Mouse (Mus musculus) megakaryocyte progenitor cell, adult 5-6 weeks (primary cell): ENCODE data around the gene Slc24a5. TPM values are rescaled to one million over a fixed set of nuclear protein-coding genes. Genes with fewer than 3 reads are reported as not detected.
A peak's percentile ranks its signal among the peaks of the same experiment; 100 is the strongest.

Source experiments
- ATAC-seq: replicated peaks from 2 replicates; pipeline ENCODE4 v1.8.0; 2016; ENCODE audit warnings: mild to moderate bottlenecking, moderate TSS enrichment, inconsistent platforms; ENCODE audit not compliant: poor library complexity
- total RNA-seq, 2 experiments: library from RNA; stranded (forward) in 1 of 2; stranded (reverse) in 1 of 2; fragments of 157-497, 149-512 nt in 1 of 2; fragments of 200-1000 nt in 1 of 2; gene quantifications; 2 replicates each; pipeline versions ENCODE4 v1.2.3 to v1.2.4; 2015 to 2017

Slc24a5 gene
- total RNA-seq, 2 experiments from 2014 or later: 0.32 to 0.50 TPM

DNA sequence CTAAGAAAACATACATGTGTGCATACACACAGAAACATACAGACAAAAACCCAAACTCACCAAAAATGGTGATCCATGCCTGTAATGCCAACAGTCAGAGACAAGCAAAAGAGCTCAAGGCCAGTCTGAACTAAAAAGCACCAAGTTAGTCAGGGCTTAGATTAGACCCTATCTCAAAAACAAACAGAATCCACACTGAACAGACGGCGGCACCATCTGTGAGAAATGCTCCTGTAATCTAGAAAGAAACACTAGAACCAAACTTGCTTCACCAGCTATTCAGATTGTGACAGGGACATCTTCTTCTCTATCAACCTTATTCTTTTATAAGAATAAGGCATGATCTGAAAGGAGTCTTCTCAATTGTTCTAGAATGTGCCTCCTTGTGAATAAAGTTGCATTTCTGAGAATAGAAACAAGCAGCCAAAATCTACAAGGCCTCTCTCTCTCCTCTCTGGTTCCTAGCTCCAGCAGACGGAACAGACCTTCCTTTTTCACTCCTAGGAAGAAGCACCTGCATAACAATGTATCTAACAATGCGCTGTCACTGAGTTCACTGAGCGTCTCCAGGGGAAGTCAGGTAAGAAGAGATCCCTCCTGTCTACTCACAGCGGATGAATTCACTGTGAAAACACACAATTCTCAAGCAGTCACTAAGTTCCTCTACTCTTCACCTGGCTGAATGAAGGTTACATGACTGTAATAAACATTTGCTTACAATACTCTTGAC is 51.6 kb downstream of the Slc24a5 start:
- ATAC-seq: no peak

DNA sequence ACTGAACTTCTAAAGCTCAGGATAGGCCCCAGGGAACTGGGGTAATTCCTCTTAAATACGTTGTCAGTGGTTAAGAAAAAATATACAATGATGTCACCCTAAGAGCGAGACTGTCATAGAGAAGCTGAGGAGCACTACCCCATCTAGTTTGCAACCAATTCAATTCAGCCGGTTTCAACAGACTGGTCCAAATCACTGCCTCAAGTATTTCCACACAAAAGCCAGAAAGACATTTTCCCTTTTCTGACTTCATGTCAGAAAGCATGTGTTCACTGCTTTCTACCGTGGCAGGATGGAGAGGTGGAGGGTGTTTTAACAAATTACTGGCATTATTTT is 54.3 kb downstream of the Slc24a5 start:
- peak; percentile 10; the same call in 1 of the 2 replicates for ATAC-seq

DNA sequence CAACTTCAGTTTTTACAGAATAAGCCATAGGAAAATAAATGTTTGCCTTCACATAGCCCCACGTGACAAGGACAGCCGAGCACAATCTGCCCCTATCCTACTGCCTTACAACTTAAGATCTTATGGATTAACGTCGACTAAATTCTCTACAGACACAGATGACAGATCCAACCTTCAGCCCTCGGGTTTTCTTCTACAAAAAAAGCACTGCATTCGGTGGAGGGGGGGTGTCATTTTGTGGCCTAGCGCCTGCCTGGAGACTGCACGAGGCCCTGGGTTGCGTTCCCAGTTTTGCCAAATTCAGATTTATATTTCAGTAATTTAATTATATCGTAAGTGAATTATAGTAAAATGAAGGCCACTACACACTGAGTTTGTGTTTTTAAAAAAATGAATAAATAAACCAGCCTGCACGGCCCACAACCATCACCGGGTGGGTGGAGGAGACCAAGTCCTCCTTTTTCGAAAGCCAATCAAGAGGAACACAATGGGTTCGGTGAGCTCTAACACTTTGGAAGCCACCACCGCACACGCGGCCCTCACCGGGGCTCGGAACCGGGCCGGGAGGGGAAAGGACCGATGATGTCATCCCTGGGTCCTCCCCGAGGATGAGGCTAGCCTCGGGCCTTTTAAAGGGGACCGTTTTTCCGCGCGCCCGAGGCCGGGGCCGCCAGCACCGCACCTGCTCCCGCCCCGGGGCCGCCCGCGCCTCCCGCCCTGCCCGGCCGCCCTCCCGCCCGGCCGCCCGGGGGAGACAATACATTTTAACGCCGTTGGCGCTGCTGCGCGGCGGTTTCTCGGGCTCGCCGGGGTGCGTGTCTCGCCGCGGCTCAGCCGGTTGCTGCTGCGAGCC is 54.9 kb downstream of the Slc24a5 start:
- ATAC-seq: peak; percentile 35

DNA sequence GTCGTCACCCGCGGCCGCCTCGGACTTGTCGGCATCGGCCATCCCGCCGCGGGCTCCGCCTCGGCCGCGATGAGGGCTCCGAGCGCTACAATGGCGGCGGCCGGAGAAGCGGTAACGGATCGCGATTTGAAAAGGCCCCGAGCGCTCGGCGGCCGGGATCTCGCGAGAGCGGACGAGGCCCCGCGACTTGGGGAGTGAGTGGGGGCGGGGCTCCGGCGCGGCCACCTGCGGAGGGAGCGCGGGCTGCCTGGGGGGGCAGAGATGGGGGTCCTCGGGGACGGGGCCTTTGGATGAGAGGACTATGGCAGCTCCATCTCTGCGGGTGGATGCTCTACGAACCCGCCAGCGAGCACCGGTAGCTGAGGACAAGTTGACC is 55.5 kb downstream of the Slc24a5 start, which contains the start of gene Myef2:
Myef2 (minus strand) TSS at position 185 of the 376 bp plus-strand sequence.
- ATAC-seq: peak; percentile 87

DNA sequence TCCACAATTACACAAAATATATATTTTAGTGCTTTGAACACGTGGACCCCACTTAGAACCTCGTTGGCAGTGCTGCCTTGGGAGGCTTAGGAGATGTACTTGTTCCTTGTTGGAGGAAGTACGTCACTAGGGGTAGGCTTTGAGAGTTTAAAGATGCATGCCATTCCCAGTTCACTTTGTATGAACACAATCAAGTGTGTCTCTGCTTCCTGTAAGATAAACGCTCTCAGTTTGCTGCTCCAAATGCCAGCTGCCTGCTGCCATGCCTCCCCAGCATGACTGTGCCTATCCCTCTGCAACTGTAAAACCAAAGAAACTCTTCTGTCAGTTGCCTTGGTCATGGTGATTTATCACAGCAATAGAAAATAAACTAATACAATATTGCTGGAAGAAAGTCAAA is 57.9 kb downstream of the Slc24a5 start:
- peak; percentile 10; the same call in 1 of the 2 replicates for ATAC-seq

DNA sequence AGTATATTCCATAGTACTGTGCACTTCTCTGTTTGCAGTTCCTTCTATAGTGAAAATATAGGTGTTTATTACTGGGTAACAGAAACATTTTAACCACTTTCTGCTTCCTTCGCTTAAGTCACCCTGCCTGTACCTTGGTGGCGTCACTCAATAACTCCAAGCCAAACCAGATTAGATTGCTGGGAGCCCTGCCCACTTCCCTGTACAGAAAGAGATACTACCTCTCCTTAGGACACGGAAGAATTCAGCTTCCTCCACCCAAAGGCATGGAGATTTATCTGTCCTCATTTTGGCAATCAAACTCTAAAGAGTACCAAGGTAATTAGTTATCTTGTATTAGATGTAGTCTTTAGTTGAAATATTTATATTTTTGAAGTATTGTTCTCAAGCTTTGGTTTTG is 58.9 kb downstream of the Slc24a5 start:
- ATAC-seq: no peak

DNA sequence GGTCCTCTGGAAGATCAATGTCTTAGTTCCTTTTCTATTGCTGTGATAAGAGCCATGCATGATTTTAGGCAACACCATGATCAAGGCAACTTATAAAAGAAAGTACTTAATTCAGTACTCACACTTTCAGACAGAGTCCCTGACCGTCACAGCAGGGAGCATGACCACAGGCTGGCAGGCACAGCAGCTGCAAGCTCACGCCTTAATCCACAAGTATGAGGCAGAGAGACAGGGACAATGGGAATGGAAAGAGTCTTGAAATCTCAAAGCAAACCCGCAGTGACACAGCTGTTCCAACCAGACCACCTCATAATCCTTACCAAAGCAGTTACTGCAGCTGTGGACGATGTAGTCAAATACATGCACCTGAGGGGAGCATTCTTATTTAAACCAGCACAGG is 66.2 kb downstream of the Slc24a5 start:
- no peak for ATAC-seq

DNA sequence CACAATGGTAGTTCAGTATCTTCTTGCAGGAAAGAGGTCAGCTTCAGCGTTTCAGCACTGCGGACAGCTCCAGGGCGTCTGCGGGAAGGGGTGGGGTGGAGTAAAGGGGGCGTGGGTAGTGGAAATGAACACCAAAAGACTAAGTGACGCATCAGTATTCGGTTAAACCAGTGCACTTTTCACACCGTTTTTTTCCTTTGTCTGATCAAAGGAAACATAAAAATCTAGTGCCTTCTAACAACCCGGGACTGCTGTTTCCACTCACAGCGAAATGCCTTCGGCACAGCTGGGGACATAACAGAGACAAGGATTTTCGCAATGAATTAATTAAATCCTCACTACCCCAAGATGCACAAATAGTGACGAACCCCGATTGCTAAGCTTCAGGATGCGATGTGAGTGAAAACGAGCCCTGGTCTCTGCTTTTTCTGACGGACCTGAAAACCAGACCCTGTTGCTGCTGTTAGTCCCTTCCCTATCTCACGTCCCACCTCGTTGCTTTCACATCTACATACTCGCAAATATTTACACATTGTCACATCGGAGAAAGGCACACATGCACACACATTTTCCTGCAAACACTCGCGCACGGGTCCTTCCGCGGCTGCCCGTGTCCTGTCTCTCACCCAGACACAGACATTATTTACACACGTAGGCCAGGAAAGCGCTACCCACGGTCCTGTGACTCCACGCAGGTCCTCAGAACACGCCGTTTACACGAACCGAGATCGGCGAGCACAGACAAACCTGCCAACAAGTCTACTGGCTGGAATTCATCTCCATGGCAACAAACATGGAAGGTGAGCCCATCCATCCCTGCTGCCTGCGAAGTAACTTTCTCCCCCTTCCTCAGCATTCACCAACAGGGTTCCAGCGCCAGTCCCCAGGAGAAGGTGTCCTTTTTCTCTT is 68.2 kb downstream of the Slc24a5 start, which contains the start of gene Ctxn2:
Ctxn2 (plus strand) TSS at position 790 of the 909 bp plus-strand sequence.
- peak; percentile 100 for ATAC-seq

DNA sequence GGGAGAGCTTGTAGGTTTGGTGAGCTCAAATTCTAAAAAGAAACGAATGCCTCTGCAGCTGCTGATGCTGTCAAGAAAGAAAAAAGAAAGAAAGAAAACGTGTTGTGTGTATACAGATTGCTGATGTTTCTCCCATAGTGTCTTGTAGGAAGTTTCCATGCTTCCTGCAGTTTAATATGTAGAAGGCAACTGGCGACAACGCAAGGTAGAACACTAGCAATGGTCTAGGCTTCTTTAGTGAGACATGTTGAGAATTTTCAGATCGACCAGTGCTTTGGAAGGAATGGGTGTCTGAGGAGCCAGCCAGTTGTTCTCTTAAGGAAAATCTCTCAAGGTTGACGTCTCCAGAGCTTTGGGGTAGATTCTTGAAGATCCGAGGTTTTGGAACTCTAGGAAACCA is 68.9 kb downstream of the Slc24a5 start:
- ATAC-seq: no peak

Other genes with a start within 250 kb of the Slc24a5 start
- 16.7 and 17.8 TPM in 2 replicates for gene Myef2, start 55.5 kb downstream of the Slc24a5 start, total RNA-seq (2015)
- gene Myef2, start 55.5 kb downstream of the Slc24a5 start, total RNA-seq (2017): 36.1 and 59.9 TPM in 2 replicates
- gene Ctxn2, start 68.6 kb downstream of the Slc24a5 start, total RNA-seq (2015): not detected in 2 replicates
- gene Ctxn2, start 68.6 kb downstream of the Slc24a5 start, total RNA-seq (2017): not detected in 2 replicates
- not detected in 2 replicates for gene Slc12a1, start 84.4 kb downstream of the Slc24a5 start, total RNA-seq (2015)
- gene Slc12a1, start 84.4 kb downstream of the Slc24a5 start, total RNA-seq (2017): 0.20 TPM in 1 of 2 replicates, not detected in the other
- 329 and 339 TPM in 2 replicates for gene Dut, start 179.1 kb downstream of the Slc24a5 start, total RNA-seq (2015)
- gene Dut, start 179.1 kb downstream of the Slc24a5 start, total RNA-seq (2017): 203 and 242 TPM in 2 replicates